Mouse (Mus musculus) myocyte (in vitro differentiated cells): ENCODE results near the gene Kdm5c.
A peak's percentile ranks its signal among the peaks of the same experiment; 100 is the strongest.

ENCODE experiments used
- CEBPB ChIP-seq: IDR thresholded peaks from 2 replicates; pipeline ENCODE4 v1.6.1; 2011; ENCODE audit warnings: mild to moderate bottlenecking, moderate library complexity; ENCODE audit not compliant: poor library complexity, insufficient read depth, severe bottlenecking
- E2F4 ChIP-seq: IDR thresholded peaks from one replicate; pipeline ENCODE4 v1.6.1; 2011; ENCODE audit warnings: mild to moderate bottlenecking, control low read depth, moderate library complexity; ENCODE audit not compliant: insufficient read depth
- MAX ChIP-seq: IDR thresholded peaks from one replicate; pipeline ENCODE4 v1.6.1; 2011; ENCODE audit warnings: low read depth, mild to moderate bottlenecking, control low read depth
- MYOD1 ChIP-seq, 3 experiments: IDR thresholded peaks; one replicate each; pipeline ENCODE4 v1.6.1; 2011; ENCODE audit warnings: control low read depth in 2 of 3, low read depth in 2 of 3, mild to moderate bottlenecking in 2 of 3, moderate library complexity in 1 of 3; ENCODE audit not compliant: insufficient read length in 2 of 3, control insufficient read depth in 1 of 3
- MYOG ChIP-seq, 3 experiments: IDR thresholded peaks; one replicate each; pipeline ENCODE4 v1.6.1; 2011; ENCODE audit warnings: control low read depth in 2 of 3, low read depth in 2 of 3, mild to moderate bottlenecking in 2 of 3; ENCODE audit not compliant: insufficient read length in 2 of 3, control insufficient read depth in 1 of 3, insufficient read depth in 1 of 3
- POLR2A ChIP-seq: IDR thresholded peaks from one replicate; pipeline ENCODE4 v1.6.1; 2011; ENCODE audit warnings: low read depth, mild to moderate bottlenecking, control low read depth, moderate library complexity; ENCODE audit not compliant: insufficient read length
- POLR2AphosphoS2 ChIP-seq: IDR thresholded peaks from one replicate; pipeline ENCODE4 v1.6.1; 2011; ENCODE audit warnings: low read depth, control low read depth; ENCODE audit not compliant: insufficient read length
- REST ChIP-seq: IDR thresholded peaks from one replicate; pipeline ENCODE4 v1.6.1; 2011; ENCODE audit warnings: mild to moderate bottlenecking, control low read depth, moderate library complexity; ENCODE audit not compliant: insufficient read depth, insufficient read length
- SRF ChIP-seq: IDR thresholded peaks from one replicate; pipeline ENCODE4 v1.6.1; 2011; ENCODE audit warnings: low read depth; ENCODE audit not compliant: control insufficient read depth, insufficient read length
- TCF12 ChIP-seq: IDR thresholded peaks from one replicate; pipeline ENCODE4 v1.6.1; 2011; ENCODE audit warnings: mild to moderate bottlenecking, control low read depth; ENCODE audit not compliant: poor library complexity, insufficient read depth, severe bottlenecking
- TCF3 ChIP-seq: IDR thresholded peaks from one replicate; pipeline ENCODE4 v1.6.1; 2011; ENCODE audit warnings: low read depth, control low read depth; ENCODE audit not compliant: insufficient read length
- USF1 ChIP-seq: IDR thresholded peaks from one replicate; pipeline ENCODE4 v1.6.1; 2011; ENCODE audit warnings: low read depth, mild to moderate bottlenecking, control low read depth, moderate library complexity

GRCm38 (mm10) chrX:152203247-152203646 is 29.6 kb upstream of the Kdm5c start:
- no peak for TF ChIP-seq POLR2A
- TF ChIP-seq E2F4 = no peak
- no peak for TF ChIP-seq TCF12
- no peak for TF ChIP-seq MAX
- no peak for TF ChIP-seq TCF3
- no peak for TF ChIP-seq MYOG (IDR thresholded peaks at IDR 0.05; ENCODE audit: control insufficient read depth in 1 of 3, insufficient read depth in 1 of 3, insufficient read length in 2 of 3, low read depth in 2 of 3)
- TF ChIP-seq USF1 = no peak
- TF ChIP-seq MYOD1 (IDR thresholded peaks at IDR 0.05; ENCODE audit: control insufficient read depth in 1 of 3, insufficient read length in 2 of 3, low read depth in 2 of 3) = no peak
- TF ChIP-seq POLR2AphosphoS2 = no peak
- 0 out of 2 replicates have a peak, but pooled peaks have one; percentile 20 for TF ChIP-seq CEBPB
- TF ChIP-seq REST = no peak
- no peak for TF ChIP-seq SRF
